Mouse (Mus musculus) retina, embryonic 14.5 days (tissue): ENCODE measurements around the gene Got1.

ENCODE experiments used
- DNase-seq: peaks from one replicate; pipeline ENCODE4 v3.0.0-alpha.2; 2015; ENCODE audit warnings: low spot score

Got1 gene

DNA sequence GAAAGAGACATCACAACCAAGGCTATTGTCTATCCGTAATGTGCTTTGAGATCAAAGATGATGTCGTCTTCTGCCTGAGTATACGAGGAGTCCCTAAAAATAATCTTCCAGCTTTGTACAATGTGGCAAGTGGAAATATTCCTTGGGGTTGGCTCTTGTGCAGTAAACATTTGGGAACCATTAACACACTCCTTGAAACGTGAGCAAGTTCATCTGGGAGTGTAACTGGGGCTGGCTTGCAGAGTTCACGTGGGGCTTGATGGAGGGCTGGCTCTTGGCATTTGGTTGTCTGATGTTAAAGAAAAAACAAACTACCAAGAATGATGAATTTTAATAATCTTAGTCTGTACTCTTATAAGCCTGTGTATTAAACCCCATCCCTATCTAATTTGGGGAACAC, 45.0 kb downstream of the Got1 start:
- DNase-seq: no peak

DNA sequence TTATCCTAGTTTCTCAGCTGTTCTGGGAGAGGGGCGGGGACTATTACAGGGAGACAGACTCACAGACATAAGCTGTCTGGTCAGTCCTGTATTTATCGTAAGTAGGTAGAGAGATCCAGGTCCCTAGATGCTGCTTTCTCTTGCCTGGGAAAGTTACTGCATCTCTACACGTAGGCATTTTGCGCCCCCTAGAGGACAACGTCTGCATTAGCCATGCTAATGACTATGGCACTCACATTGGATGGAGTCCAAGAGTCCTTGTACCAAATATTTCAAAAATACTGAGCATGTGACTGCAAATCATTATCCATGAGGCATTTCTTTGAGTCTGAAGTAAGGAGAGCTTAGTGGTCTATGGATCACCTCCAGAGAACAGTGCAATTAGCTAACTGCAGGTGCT, 45.5 kb downstream of the Got1 start:
- peak; percentile 84 for DNase-seq

DNA sequence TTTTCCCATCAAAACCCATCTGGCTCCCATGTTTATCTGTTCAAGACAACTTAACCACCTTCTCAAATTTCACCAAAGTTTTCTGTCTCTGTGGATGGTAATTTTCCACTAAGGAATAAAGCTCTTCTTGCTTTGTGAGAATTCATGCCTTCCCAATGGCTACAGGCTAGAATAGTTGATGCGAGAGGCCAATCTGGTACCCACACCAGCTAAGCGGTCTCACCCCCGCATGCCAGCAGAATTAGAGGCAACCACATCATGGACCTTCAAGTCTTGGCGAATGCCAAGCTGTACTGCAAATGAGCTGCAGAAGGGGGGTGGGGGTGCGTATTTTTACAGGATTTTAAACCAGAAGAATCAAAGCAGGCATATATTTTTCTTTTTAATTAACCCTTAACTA, 47.0 kb downstream of the Got1 start:
- DNase-seq: no peak

DNA sequence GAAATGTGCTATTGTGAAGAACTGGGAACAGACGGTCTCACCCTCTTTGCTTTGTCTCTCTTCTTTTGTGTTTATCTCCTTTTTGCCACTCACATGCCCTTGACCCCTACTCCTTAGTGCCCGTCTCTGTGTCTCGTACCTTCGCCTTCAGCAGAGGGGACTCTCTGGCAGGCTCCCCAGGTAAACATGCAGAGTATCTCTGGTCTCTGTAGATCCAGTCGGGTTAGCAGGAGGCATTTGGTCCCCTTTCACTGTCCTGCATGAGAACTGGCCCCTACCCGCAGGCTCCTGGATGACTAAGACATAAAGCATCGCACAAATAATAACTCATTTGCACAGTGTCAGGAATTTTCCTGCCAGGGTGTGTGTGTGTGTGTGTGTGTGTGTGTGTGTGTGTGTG, 48.3 kb downstream of the Got1 start:
- no peak for DNase-seq

DNA sequence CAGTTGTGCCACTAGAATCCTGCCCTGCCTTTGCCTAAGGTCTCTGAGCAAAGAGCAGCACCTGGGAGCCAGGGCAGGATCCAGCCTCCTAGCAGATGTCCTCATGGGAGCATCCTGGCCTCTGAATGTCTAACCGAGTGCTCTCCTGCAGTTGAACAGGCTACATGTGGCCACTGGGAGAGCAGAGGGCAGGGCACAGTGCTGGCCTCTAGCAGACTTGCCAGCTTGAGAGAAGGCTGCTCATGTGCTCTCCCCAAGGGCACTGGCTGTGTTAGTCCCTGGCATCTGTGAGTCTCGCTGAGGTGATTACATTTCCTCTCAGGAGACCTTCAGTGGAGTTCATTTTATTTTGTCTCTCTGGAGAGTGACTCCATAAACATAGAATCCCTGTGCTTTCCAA, 48.8 kb downstream of the Got1 start:
- no peak for DNase-seq

DNA sequence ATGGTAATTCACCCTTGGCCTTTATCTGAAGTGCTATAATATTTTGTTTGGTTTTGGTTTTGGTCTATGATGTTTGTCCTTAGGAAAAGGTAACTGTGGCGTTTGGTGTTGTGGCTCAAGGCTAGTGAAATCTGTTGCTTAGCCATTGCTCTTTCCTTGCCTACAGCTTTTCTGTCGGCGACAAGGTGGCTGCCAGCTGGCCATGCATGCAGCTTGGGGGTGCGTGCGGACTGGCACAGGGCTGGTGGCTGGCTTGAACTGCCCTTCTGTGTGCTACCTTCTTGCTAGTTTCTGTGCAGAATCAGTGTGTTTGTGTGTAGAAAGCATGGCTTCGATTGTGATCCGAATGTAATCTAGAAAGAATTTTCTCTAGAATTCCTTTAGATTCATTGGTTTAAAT, 51.6 kb downstream of the Got1 start:
- DNase-seq: no peak

DNA sequence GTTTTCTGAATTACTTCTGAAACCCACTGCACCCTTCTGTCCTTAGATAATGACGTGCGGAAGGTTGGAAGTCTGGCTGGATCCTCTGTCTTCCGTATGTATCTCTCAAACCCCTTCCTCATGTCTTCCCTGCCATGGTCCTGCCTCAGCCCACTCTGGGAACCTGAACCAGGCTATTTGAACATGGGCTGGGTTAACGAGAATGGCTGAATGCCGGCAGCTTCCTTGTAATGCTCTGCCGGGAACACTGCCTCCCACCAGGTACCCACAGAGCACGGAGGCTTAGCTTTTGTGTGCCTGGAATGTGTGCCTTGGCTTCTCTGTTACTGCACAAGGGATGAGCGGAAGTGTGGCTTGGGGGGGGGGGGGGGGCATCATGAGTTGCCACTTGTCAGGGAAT, 52.1 kb downstream of the Got1 start:
- no peak for DNase-seq

DNA sequence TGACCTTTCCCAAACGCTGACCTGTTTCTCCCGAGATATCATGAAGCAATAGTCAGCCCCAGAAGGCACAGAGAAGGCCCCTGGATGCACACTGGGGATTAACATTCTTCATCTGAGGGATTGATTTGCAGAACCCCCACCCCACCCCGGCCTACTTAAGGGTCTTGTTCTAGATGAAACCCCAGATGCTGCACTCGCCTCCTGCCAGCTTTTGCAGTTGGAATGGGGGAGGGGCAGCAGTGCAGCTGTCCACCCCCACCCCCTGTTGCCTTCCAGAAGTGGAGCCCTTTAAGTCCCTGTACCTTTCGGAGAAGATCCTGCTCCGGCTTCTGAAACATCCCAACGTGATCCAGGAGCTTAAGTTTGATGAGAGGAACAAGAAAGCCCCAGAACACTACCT, 55.1 kb downstream of the Got1 start:
- DNase-seq: peak; percentile 37

DNA sequence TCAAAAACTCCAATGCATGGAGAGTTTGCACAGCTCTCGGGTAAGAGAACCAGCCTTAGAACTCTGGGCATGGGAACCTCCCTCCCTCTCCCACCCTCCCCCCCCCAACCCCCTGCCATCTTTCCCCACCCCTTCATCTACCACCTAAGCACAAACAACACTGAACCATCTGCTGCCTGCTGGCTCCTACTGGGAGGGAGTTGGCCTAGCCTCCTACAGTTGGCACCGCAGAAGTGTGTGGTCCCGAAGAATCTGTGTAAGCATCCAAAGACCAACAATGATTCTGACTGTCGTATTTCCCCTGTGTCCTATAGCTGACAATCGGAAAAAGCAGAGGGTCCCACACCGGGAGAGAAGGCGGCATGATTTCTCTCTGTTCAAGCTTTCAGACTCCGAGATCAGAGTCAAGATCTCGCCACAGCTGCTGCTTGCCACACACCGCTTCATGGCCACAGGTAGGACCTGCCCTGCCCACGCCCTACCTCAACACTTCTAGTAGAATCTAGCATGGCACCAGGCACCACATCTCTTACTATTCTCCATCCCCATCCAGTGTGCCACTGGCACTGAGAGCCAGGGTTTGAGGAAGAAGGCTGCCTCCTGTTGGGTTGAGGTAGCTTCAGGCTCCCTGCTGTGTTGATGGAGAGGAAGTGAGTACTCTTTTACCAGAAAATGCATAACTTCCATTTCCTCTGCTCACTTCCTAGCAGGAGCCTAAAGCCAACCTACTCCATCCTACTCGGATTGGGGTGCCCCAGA, 56.3 kb downstream of the Got1 start:
- DNase-seq: no peak

DNA sequence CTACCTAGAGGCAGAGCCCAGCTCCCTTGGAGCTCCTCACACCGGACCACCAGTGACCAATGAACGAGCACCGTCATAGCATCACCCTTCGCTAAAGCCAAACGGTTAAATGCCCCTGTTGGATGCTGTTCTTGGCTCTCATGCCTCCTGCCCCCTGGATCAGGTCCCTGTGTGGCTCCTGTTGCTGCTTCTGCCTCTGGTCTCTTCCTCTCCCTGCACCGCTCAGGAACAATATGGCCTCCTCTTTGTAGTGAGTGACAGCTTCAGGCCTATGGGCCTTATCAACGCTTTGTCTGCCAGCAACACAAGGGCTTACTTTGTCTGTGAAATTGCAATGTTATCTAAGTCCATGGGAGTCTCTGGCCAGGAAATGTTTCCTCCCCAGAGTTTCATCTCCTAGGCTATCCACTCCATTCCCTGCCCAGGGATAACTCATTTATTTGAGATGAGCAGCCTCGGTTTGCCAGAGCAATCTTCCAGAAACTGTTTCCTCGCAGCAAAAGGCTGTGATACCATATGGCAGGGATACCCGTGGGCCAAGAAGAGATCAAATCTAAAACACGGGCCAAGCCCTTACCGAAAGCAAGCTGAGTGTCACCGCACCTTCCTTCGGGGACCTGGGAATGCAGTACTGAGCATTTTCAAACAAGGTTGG, 58.7 kb downstream of the Got1 start:
- no peak for DNase-seq

DNA sequence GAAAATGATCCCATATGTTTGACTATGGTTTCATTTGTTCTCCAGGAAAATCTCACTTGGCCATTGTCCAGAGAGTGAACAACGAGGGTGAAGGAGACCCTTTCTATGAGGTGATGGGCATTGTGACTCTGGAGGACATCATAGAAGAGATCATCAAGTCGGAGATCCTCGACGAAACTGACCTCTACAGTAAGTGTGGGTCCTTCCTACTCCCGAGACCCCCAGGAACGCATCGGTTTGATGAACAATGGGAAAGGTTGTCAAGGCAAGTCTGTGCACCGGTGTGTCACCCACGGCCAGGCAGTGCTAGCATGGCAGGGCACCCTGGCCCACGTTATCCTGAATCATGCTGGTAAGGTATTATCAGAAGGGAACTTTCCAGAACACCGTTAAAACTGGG, 59.3 kb downstream of the Got1 start:
- DNase-seq: no peak

DNA sequence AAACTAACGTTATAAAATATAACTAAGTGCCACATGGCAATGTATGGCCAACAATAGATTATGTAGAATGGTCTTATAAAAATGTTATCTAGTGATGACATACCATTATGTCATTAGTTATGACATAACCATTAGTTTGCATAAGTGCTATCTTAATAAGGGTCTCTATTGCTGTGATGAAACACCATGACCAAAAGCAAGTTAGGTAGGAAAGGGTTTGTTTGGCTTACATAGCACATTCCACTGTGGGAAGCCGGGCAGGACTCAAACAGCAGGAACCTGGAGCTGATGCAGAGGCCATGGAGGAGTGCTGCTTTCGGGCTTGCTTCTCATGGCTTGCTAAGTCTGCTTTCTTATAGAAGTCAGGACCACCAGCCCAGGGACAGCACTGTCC, 60.1 kb downstream of the Got1 start:
- no peak for DNase-seq

DNA sequence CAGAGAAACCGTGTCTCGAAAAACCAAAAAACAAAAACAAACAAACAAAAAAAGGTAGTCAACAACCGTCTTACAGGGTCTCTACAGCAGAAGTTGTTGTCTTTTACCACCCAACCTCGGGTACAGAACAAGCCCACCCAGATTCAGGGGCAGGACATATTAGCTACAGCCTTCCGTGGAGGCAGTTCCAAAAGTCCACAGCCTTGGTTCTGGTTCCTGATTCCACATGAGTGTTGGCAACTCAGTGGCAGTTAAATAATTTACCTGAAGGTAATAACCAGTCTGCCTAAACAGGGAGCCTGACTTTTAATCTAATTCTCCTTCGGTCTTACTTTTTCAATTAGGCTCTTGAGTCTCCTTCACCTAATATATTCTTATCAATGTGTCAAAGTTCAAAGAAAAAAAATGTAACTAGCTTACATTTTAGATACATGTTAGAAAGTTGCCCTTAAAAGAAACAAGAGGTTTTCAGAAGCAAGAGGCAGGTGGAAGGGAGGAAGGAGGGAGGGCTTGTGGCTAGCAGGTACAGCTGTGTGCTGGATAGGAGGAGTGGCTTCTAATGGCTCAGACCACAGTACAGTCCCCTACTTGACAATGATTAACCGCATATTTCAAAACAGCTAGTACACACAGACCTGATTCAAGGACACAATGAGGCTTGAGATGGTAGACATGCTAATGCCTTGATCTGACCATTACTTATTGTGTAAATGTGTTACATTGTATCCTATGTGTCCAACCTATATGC, 60.7 kb downstream of the Got1 start:
- no peak for DNase-seq

DNA sequence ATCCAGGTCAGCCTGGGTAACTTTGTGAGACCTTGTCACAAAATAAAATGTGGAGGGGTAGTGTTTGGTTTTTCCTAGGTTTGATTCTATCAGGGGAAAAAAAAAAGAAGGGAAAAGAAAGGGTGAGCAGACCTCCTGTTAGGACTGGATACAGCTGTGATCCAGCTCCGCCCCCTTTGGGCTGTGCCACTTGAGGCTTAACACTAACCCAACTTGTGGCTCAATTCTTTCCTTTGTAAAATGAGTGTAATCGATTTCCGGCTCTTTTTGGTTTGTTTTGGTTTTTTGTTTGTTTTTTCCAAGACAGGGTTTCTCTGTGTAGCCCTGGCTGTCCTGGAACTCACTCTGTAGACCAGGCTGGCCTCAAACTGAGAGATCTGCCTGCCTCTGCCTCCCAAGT, 62.3 kb downstream of the Got1 start:
- no peak for DNase-seq

DNA sequence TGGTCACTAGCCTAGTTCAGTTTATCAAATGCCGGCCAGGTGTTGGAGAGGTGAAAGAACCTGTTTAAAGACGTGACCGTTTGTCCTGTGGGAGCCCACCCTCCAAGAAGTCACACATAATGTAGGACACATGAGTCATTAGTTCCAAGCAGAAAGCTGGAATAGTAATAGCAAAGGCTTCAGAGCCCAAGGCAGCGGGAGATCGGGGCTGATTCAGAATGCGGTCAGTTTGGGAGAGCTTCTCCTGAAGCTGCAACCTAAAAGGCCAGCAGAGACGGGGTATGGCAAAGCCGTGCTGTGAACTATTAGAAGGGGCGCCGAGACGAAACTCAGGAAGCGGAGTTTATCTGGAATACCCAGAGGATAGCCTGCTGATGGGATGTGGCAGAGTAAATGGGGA, 63.9 kb downstream of the Got1 start:
- DNase-seq: no peak

DNA sequence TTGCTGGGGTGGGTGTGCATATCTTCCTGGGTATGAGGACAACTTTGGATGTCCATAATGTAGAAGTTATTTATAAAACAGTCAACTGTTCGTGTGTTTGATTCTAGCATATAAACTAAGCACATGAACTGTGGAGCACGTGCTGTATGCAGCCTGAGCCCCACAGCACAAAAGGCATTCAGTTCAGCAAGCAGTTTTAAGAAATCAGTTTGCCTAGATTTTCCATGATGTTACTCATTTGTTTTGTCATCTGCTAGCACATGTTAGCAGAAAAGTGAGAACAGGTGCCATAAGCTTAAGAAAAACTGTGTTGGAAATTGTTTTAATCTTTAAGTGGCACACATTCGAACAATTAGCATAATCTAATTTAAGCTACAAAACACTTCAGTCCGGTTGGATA, 64.5 kb downstream of the Got1 start:
- DNase-seq: no peak

DNA sequence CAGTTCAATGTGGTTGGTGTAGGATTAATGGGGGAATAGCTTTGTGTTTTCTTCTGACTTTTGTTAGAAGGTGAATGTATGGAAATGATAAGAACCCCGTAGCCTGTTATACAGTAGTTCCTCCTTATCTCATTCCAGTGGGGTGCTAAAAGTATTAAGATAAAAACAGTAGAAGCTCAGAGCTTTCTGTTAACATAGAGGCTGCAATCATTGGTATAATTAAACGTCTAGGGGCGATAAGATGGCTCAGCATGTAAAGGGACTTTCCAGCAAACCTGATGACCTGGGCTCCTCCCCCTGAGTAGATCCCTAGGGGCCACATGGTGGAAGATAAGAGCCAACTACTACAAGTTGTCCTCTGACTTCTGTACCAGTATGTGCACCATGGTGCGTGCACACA, 71.4 kb downstream of the Got1 start:
- DNase-seq: no peak

DNA sequence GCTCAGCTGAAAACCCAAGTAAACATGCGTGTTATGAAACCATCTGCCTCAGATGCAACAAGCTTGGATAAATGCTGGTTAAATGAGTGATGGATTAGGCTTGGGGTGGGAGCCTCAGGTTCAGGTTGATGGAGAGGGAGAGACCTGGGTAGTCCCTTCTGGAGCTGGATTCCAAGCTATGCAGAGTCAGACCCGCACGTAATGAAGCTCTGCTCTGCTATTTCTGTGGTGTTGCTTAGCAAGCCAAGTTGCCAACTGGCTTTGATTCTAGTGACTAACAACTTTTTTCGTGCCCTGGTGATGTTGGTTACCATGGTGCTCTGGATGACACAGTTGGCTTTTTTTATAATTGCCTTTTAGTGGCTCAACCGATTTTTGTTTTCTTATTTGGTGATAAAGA, 72.2 kb downstream of the Got1 start:
- no peak for DNase-seq

DNA sequence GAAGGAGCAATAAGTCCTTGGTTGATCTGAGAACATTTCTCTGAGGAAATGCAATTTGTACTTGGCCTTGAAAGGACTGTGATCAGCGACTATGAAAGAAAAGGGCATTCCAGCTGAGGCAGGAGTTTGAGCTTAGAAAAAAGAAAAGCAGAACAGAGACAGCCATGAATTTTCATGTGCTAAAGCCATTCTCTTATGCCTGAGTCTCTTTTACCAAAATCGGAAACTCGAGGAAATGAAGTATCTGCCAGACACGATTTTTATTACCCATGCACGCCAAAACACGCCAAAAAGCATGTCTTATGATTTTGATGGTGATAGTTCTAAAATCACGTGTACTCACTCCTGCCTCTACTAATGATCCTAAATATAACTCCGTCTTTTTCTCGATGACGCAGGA, 72.8 kb downstream of the Got1 start:
- DNase-seq: no peak
